Mouse (Mus musculus): ENCODE data around the gene BC005624.
"Not testable (repeated sequence)": the region's sequence is repeated elsewhere in the genome, so short reads cannot be mapped to it uniquely, and the experiment has no call there.

BC005624 gene

GRCm38 (mm10) chr2:30983024-30983423 is 1.0 kb upstream of the BC005624 start:
- DNase-seq (ENCODE audit: low read depth in 1 of 2, low spot score in 2 of 2) = no peak

GRCm38 (mm10) chr2:30967352-30968327 is 14.4 kb downstream of the BC005624 start, which contains the start of gene Tor1a:
Gene Tor1a, minus strand, starts transcription at chr2:30967933.
- peak; percentile 52 to 70 for DNase-seq (ENCODE audit: low read depth in 1 of 2, low spot score in 2 of 2)

GRCm38 (mm10) chr2:30966826-30967225 is 15.2 kb downstream of the BC005624 start:
- DNase-seq (ENCODE audit: low read depth in 1 of 2, low spot score in 2 of 2) = no peak

- peak in 1 of 2 experiments; percentile 47 for DNase-seq (ENCODE audit: low read depth in 1 of 2, low spot score in 2 of 2)
Observed at GRCm38 (mm10) chr2:30965627-30966026, 16.4 kb downstream of the BC005624 start.

- DNase-seq (ENCODE audit: low read depth in 1 of 2, low spot score in 2 of 2) = no peak
Observed at GRCm38 (mm10) chr2:30962570-30963254, 19.3 kb downstream of the BC005624 start.

- DNase-seq (ENCODE audit: low read depth in 1 of 2, low spot score in 2 of 2) = no peak
Observed at GRCm38 (mm10) chr2:30959856-30960255, 22.1 kb downstream of the BC005624 start.

GRCm38 (mm10) chr2:30958726-30959125 is 23.3 kb downstream of the BC005624 start:
- DNase-seq (ENCODE audit: low read depth in 1 of 2, low spot score in 2 of 2) = no peak

- no peak for DNase-seq (ENCODE audit: low read depth in 1 of 2, low spot score in 2 of 2)
Observed at GRCm38 (mm10) chr2:30957511-30957910, 24.5 kb downstream of the BC005624 start.

GRCm38 (mm10) chr2:30954797-30955196 is 27.2 kb downstream of the BC005624 start:
- peak in 1 of 2 experiments; percentile 30 for DNase-seq (ENCODE audit: low read depth in 1 of 2, low spot score in 2 of 2)

- DNase-seq (ENCODE audit: low read depth in 1 of 2, low spot score in 2 of 2) = peak; percentile 66 to 74
Observed at GRCm38 (mm10) chr2:30952824-30953490, 29.0 kb downstream of the BC005624 start, which contains the start of gene Tor1b. Gene Tor1b, plus strand, starts transcription at chr2:30952959.

GRCm38 (mm10) chr2:30952457-30952823 is 29.6 kb downstream of the BC005624 start:
- DNase-seq (ENCODE audit: low read depth in 1 of 2, low spot score in 2 of 2) = no peak

- peak in 1 of 2 experiments; percentile 36 for DNase-seq (ENCODE audit: low read depth in 1 of 2, low spot score in 2 of 2)
Observed at GRCm38 (mm10) chr2:30942603-30943011, 39.4 kb downstream of the BC005624 start.

- DNase-seq (ENCODE audit: low read depth in 1 of 2, low spot score in 2 of 2) = not testable (repeated sequence)
Observed at GRCm38 (mm10) chr2:30942116-30942515, 39.9 kb downstream of the BC005624 start.

GRCm38 (mm10) chr2:30941586-30941985 is 40.4 kb downstream of the BC005624 start:
- no peak for DNase-seq (ENCODE audit: low read depth in 1 of 2, low spot score in 2 of 2)

GRCm38 (mm10) chr2:30938574-30938991 is 43.4 kb downstream of the BC005624 start:
- DNase-seq (ENCODE audit: low read depth in 1 of 2, low spot score in 2 of 2) = no peak

- no peak for DNase-seq (ENCODE audit: low read depth in 1 of 2, low spot score in 2 of 2)
Observed at GRCm38 (mm10) chr2:30937731-30938130, 44.3 kb downstream of the BC005624 start.

- DNase-seq (ENCODE audit: low read depth in 1 of 2, low spot score in 2 of 2) = no peak
Observed at GRCm38 (mm10) chr2:30936808-30937207, 45.2 kb downstream of the BC005624 start.

- peak in 1 of 2 experiments; percentile 62 for DNase-seq (ENCODE audit: low read depth in 1 of 2, low spot score in 2 of 2)
Observed at GRCm38 (mm10) chr2:30933917-30934450, 48.0 kb downstream of the BC005624 start.

GRCm38 (mm10) chr2:30933032-30933431 is 49.0 kb downstream of the BC005624 start:
- DNase-seq (ENCODE audit: low read depth in 1 of 2, low spot score in 2 of 2) = no peak

GRCm38 (mm10) chr2:30931922-30932321 is 50.1 kb downstream of the BC005624 start:
- DNase-seq (ENCODE audit: low read depth in 1 of 2, low spot score in 2 of 2) = no peak

GRCm38 (mm10) chr2:30930846-30931245 is 51.2 kb downstream of the BC005624 start:
- DNase-seq (ENCODE audit: low read depth in 1 of 2, low spot score in 2 of 2) = not testable (repeated sequence)
